Mouse (Mus musculus) neural tube, embryonic 13.5 days (tissue): Measurements from ENCODE around the gene Samd4b. TPM values are rescaled to one million over a fixed set of nuclear protein-coding genes. Genes with fewer than 3 reads are reported as not detected.
"Not testable (repeated sequence)": the region's sequence is repeated elsewhere in the genome, so short reads cannot be mapped to it uniquely, and the experiment has no call there.

Experiments
- ATAC-seq: fragments of 200-750 bp; cut with Nextera tagmentation; 2 replicates; pipeline ENCODE4 v1.8.0; 2017; ENCODE audit warnings: low read depth, mild to moderate bottlenecking, moderate TSS enrichment, moderate library complexity
- H3K27ac ChIP-seq: fragments of 300-500 bp; sonication (generic); replicated peaks from 2 replicates; pipeline ENCODE4 v1.5.1; 2015; ENCODE audit warnings: moderate library complexity, mild to moderate bottlenecking, inconsistent platforms
- H3K27me3 ChIP-seq: fragments of 300-500 bp; sonication (generic); 2 replicates; pipeline ENCODE4 v1.6.1; 2015; ENCODE audit warnings: mild to moderate bottlenecking, inconsistent platforms
- H3K36me3 ChIP-seq: fragments of 300-500 bp; sonication (generic); 2 replicates; pipeline ENCODE4 v1.6.1; 2015; ENCODE audit warnings: mild to moderate bottlenecking, inconsistent platforms
- H3K4me1 ChIP-seq: fragments of 300-500 bp; sonication (generic); replicated peaks from 2 replicates; pipeline ENCODE4 v1.6.1; 2015; ENCODE audit warnings: inconsistent platforms
- H3K4me2 ChIP-seq: fragments of 300-500 bp; sonication (generic); 2 replicates; pipeline ENCODE4 v1.6.1; 2015; ENCODE audit warnings: inconsistent platforms, mild to moderate bottlenecking, moderate library complexity
- H3K4me3 ChIP-seq: fragments of 300-500 bp; sonication (generic); 2 replicates; pipeline ENCODE4 v1.5.1; 2015; ENCODE audit warnings: mild to moderate bottlenecking, inconsistent platforms
- H3K9ac ChIP-seq: fragments of 300-500 bp; sonication (generic); 2 replicates; pipeline ENCODE4 v1.6.1; 2015; ENCODE audit warnings: moderate library complexity, mild to moderate bottlenecking, inconsistent platforms
- H3K9me3 ChIP-seq: fragments of 300-500 bp; sonication (generic); 2 replicates; pipeline ENCODE4 v1.6.1; 2016; ENCODE audit warnings: inconsistent platforms
- whole genome bisulfite sequencing: fragments of 180-500 bp; shearing (Covaris S2); methylation state at CpG from one replicate; pipeline ENCODE4 v1.1.7; 2015; 5-methylcytosine and 5-hydroxymethylcytosine counted together
- polyA plus RNA-seq: library from polyadenylated mRNA; unstranded; fragments of >200 nt; fragmentation: Nextera tagmentation; extraction: Ambion mirVana; gene quantifications from 2 replicates; pipeline ENCODE4 v1.2.1, GENCODE M21; 2015

Samd4b gene
- polyA plus RNA-seq, 1 experiment from 2014 or later = 25.6 TPM

GRCm38 (mm10) chr7:28555939-28556535 is 41.9 kb downstream of the Samd4b start:
- H3K27me3 ChIP-seq = no peaks in the 10 kb centered on the region
- H3K9me3 ChIP-seq = no peaks in the 10 kb centered on the region
- H3K9ac ChIP-seq = no peak overlapping the region
- no peak overlapping the region for H3K27ac ChIP-seq
- no peak overlapping the region for H3K4me2 ChIP-seq
- ATAC-seq = no peak
- H3K36me3 ChIP-seq = peaks cover 27% of the 10 kb centered on the region
- no peak overlapping the region for H3K4me3 ChIP-seq
- H3K4me1 ChIP-seq = 0 out of 2 replicates have a peak, but pooled peaks cover 7% of the 10 kb centered on the region
- 27% methylated on average over 5 of the region's 5 CpGs for WGBS

- WGBS = 90% methylated on average over 6 of the region's 6 CpGs
- no peak for ATAC-seq
- H3K4me1 ChIP-seq = 0 out of 2 replicates have a peak, but pooled peaks cover 4% of the 10 kb centered on the region
- no peaks in the 10 kb centered on the region for H3K9me3 ChIP-seq
- H3K4me2 ChIP-seq = no peak overlapping the region
- H3K4me3 ChIP-seq = no peak overlapping the region
- H3K27ac ChIP-seq = no peak overlapping the region
- no peaks in the 10 kb centered on the region for H3K36me3 ChIP-seq
- H3K9ac ChIP-seq = no peak overlapping the region
- H3K27me3 ChIP-seq = 0 out of 2 replicates have a peak, but pooled peaks cover 2% of the 10 kb centered on the region
Measured at GRCm38 (mm10) chr7:28553076-28553475, 44.9 kb downstream of the Samd4b start.

- no peaks in the 10 kb centered on the region for H3K9me3 ChIP-seq
- peaks cover 46% of the 10 kb centered on the region for H3K27me3 ChIP-seq
- WGBS = 77% methylated on average over 7 of the region's 7 CpGs
- H3K36me3 ChIP-seq = no peaks in the 10 kb centered on the region
- no peak overlapping the region for H3K4me2 ChIP-seq
- H3K9ac ChIP-seq = no peak overlapping the region
- no peak for ATAC-seq
- H3K27ac ChIP-seq = no peak overlapping the region
- H3K4me1 ChIP-seq = peaks cover 21% of the 10 kb centered on the region
- no peak overlapping the region for H3K4me3 ChIP-seq
Measured at GRCm38 (mm10) chr7:28547628-28548027, 50.3 kb downstream of the Samd4b start.

GRCm38 (mm10) chr7:28547154-28547553 is 50.8 kb downstream of the Samd4b start, which contains the start of gene Nccrp1:
Gene Nccrp1, minus strand, starts transcription at chr7:28547254.
- Histone ChIP-seq H3K27ac (no peak within 1 kb of the TSS), H3K27me3 (peaks cover 46% of the 10 kb centered on the region), H3K4me3 (peak within 1 kb of the TSS; percentile 32), H3K9me3 (no peaks in the 10 kb centered on the region), H3K4me2 (peak within 1 kb of the TSS; percentile 54), H3K9ac (peak within 1 kb of the TSS; percentile 65), H3K4me1 (peaks cover 21% of the 10 kb centered on the region), H3K36me3 (no peaks in the 10 kb centered on the region)
- no peak for ATAC-seq
- 5% methylated on average over 5 of the region's 5 CpGs for WGBS

- peaks cover 21% of the 10 kb centered on the region for H3K4me1 ChIP-seq
- WGBS = 2% methylated on average over 22 of the region's 22 CpGs
- peaks cover 46% of the 10 kb centered on the region for H3K27me3 ChIP-seq
- no peak for ATAC-seq
- H3K4me2 ChIP-seq = peak overlapping the region; percentile 54
- H3K4me3 ChIP-seq = peak overlapping the region; percentile 32
- H3K9me3 ChIP-seq = no peaks in the 10 kb centered on the region
- H3K27ac ChIP-seq = no peak overlapping the region
- H3K36me3 ChIP-seq = no peaks in the 10 kb centered on the region
- H3K9ac ChIP-seq = peak overlapping the region; percentile 65
Measured at GRCm38 (mm10) chr7:28546649-28547048, 51.3 kb downstream of the Samd4b start.

- no peak for ATAC-seq
- Histone ChIP-seq H3K4me1 (peaks cover 21% of the 10 kb centered on the region), H3K36me3 (no peaks in the 10 kb centered on the region), H3K27me3 (peaks cover 46% of the 10 kb centered on the region), H3K4me2 (no peak overlapping the region), H3K9me3 (no peaks in the 10 kb centered on the region), H3K9ac (no peak overlapping the region), H3K27ac (no peak overlapping the region), H3K4me3 (no peak overlapping the region)
- WGBS = 47% methylated on average over 7 of the region's 7 CpGs
Measured at GRCm38 (mm10) chr7:28545891-28546210, 52.1 kb downstream of the Samd4b start.

- Histone ChIP-seq H3K4me2 (no peak overlapping the region), H3K4me1 (peaks cover 21% of the 10 kb centered on the region), H3K4me3 (no peak overlapping the region), H3K9me3 (no peaks in the 10 kb centered on the region), H3K27me3 (peaks cover 46% of the 10 kb centered on the region), H3K36me3 (no peaks in the 10 kb centered on the region), H3K27ac (no peak overlapping the region), H3K9ac (no peak overlapping the region)
- ATAC-seq = no peak
- WGBS = 21% methylated on average over 14 of the region's 14 CpGs
Measured at GRCm38 (mm10) chr7:28545048-28545890, 52.7 kb downstream of the Samd4b start.

- no peak overlapping the region for H3K27ac ChIP-seq
- no peaks in the 10 kb centered on the region for H3K36me3 ChIP-seq
- peak overlapping the region; percentile 11 for H3K4me3 ChIP-seq
- peak overlapping the region; percentile 46 for H3K4me2 ChIP-seq
- peaks cover 21% of the 10 kb centered on the region for H3K4me1 ChIP-seq
- no peaks in the 10 kb centered on the region for H3K9me3 ChIP-seq
- ATAC-seq = no peak
- 1% methylated on average over 25 of the region's 27 CpGs for WGBS
- H3K27me3 ChIP-seq = peaks cover 46% of the 10 kb centered on the region
- H3K9ac ChIP-seq = 0 out of 2 replicates have a peak overlapping the region, but pooled peaks have one; percentile 22
Measured at GRCm38 (mm10) chr7:28544051-28544601, 53.8 kb downstream of the Samd4b start.

GRCm38 (mm10) chr7:28540526-28540925 is 57.4 kb downstream of the Samd4b start, which contains the start of gene Sycn:
Gene Sycn, plus strand, starts transcription at chr7:28540885.
- no peak within 1 kb of the TSS for H3K4me2 ChIP-seq
- H3K27me3 ChIP-seq = peaks cover 18% of the 10 kb centered on the region
- WGBS = 80% methylated on average over 4 of the region's 4 CpGs
- no peaks in the 10 kb centered on the region for H3K9me3 ChIP-seq
- H3K9ac ChIP-seq = no peak within 1 kb of the TSS
- no peak for ATAC-seq
- no peaks in the 10 kb centered on the region for H3K36me3 ChIP-seq
- no peak within 1 kb of the TSS for H3K4me3 ChIP-seq
- no peak within 1 kb of the TSS for H3K27ac ChIP-seq
- peaks cover 9% of the 10 kb centered on the region for H3K4me1 ChIP-seq

GRCm38 (mm10) chr7:28538886-28539285 is 59.1 kb downstream of the Samd4b start:
- not testable (repeated sequence) for H3K9me3 ChIP-seq, ATAC-seq, H3K4me3 ChIP-seq, H3K27ac ChIP-seq, H3K36me3 ChIP-seq, H3K4me2 ChIP-seq, H3K27me3 ChIP-seq, H3K4me1 ChIP-seq, H3K9ac ChIP-seq
- WGBS = 94% methylated on average over 6 of the region's 6 CpGs

- Histone ChIP-seq H3K4me3 (no peak overlapping the region), H3K4me2 (no peak overlapping the region), H3K36me3 (no peaks in the 10 kb centered on the region), H3K9ac (no peak overlapping the region), H3K27ac (no peak overlapping the region), H3K27me3 (0 out of 2 replicates have a peak, but pooled peaks cover 4% of the 10 kb centered on the region), H3K4me1 (no peaks in the 10 kb centered on the region), H3K9me3 (no peaks in the 10 kb centered on the region)
- ATAC-seq = no peak
- 77% methylated on average over 8 of the region's 8 CpGs for WGBS
Measured at GRCm38 (mm10) chr7:28532005-28532404, 65.9 kb downstream of the Samd4b start.
